Mouse (Mus musculus): ENCODE results near the gene Babam2.

- TF ChIP-seq POLR2A (IDR thresholded peaks at IDR 0.05; ENCODE audit: insufficient read length, low read depth) (no peak), USF1 (IDR thresholded peaks at IDR 0.05; ENCODE audit: low read depth) (no peak), MYOG (IDR thresholded peaks at IDR 0.05; ENCODE audit: control insufficient read depth in 1 of 3, insufficient read depth in 1 of 3, insufficient read length in 2 of 3, low read depth in 2 of 3) (no peak), MAX (IDR thresholded peaks at IDR 0.05; ENCODE audit: low read depth) (no peak), E2F4 (IDR thresholded peaks at IDR 0.05; ENCODE audit: insufficient read depth) (no peak)
Measured at GRCm38 (mm10) chr5:32068616-32069015, 371.1 kb downstream of the Babam2 start.
